Mouse (Mus musculus) CH12.LX (cell line): ENCODE measurements at regions not wholly inside any gene's neighbourhood (a gene's known extent, or its start where the extent isn't known, plus 50 kb on each side); places are given as distances from the start of the nearest gene placed in this dataset.

ENCODE experiments used
- BHLHE40 ChIP-seq: IDR thresholded peaks from 2 replicates; pipeline ENCODE4 v1.6.1; 2011; ENCODE audit warnings: mild to moderate bottlenecking, low read depth, low read length, improper control_type of control experiment
- CTCF ChIP-seq, 2 experiments: IDR thresholded peaks in 1 of 2; conservative IDR thresholded peaks in 1 of 2; 2 replicates each; pipeline ENCODE4 v1.5.1; 2011 to 2012; ENCODE audit warnings: low read depth in 2 of 2, low read length in 2 of 2, improper control_type of control experiment in 1 of 2, inconsistent platforms in 1 of 2, mild to moderate bottlenecking in 1 of 2, moderate library complexity in 1 of 2
- EP300 ChIP-seq: IDR thresholded peaks from 2 replicates; pipeline ENCODE4 v1.6.1; 2011; ENCODE audit warnings: low read length, improper control_type of control experiment
- MAFK ChIP-seq: IDR thresholded peaks from 2 replicates; pipeline ENCODE4 v1.6.1; 2011; ENCODE audit warnings: low read length, improper control_type of control experiment; ENCODE audit not compliant: insufficient replicate concordance
- PAX5 ChIP-seq: IDR thresholded peaks from 2 replicates; pipeline ENCODE4 v1.6.1; 2012; ENCODE audit warnings: low read length, inconsistent platforms, mixed read lengths
- POLR2A ChIP-seq: IDR thresholded peaks from 2 replicates; pipeline ENCODE4 v1.6.1; 2011; ENCODE audit warnings: low read depth, mild to moderate bottlenecking, improper control_type of control experiment, low read length
- RCOR1 ChIP-seq: conservative IDR thresholded peaks from 2 replicates; pipeline ENCODE4 v1.6.1; 2012; ENCODE audit warnings: low read depth, mild to moderate bottlenecking, inconsistent platforms, low read length, improper control_type of control experiment
- SMC3 ChIP-seq: IDR thresholded peaks from 2 replicates; pipeline ENCODE4 v1.6.1; 2011; ENCODE audit warnings: low read depth, low read length, improper control_type of control experiment
- USF1 ChIP-seq: IDR thresholded peaks from 2 replicates; pipeline ENCODE4 v1.6.1; 2014; ENCODE audit warnings: low read depth, mild to moderate bottlenecking, inconsistent platforms, low read length, improper control_type of control experiment
- USF2 ChIP-seq: conservative IDR thresholded peaks from 2 replicates; pipeline ENCODE4 v1.6.1; 2011; ENCODE audit warnings: low read depth, low read length, improper control_type of control experiment
- ZNF384 ChIP-seq: IDR thresholded peaks from 2 replicates; pipeline ENCODE4 v1.6.1; 2012; ENCODE audit warnings: low read depth, low read length, improper control_type of control experiment, inconsistent platforms

DNA sequence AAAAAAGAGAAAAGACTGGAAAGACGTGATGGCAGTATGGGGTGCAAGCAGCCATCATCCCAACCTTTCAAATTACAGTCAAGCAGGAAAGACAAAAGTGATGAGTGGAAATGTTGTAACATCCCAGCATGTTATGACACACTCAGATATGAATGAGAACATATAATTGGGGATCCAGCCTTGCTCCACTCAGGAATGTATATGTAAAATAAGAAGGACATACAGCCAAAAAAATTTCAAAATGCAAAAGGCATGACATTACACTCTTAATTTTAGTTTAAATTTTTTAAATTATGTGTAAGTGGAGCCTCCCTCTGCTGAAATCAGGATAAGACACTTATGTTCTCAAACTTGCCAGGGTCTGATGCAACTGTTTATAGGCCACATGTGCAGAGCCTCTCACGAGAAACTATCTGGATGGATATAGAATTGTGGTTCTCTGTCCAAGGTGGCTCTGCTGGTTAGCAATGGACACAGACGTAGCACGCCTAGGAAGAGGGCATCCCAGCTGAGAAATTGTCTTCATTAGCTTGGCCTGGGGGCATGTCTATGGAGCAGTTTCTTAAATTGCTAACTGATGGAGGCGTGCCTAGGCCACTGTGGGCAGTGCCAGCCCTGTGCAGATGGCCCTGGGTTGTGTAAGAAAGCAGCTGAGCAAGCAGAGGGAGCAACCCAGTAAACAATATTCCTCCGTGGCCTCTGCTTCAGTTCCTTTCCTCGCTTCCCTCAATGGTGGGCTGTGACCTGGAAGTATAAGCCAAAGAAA is 171.5 kb upstream of the Usp24 start:
- TF ChIP-seq RCOR1 (no peak), MAFK (no peak), CTCF (conservative IDR thresholded peaks at IDR 0.05 in 1 of 2, IDR thresholded peaks at IDR 0.05 in 1 of 2; ENCODE audit: low read depth in 2 of 2, low read length in 2 of 2) (no peak), POLR2A (no peak), EP300 (no peak), ZNF384 (no peak), USF1 (no peak), PAX5 (no peak), USF2 (no peak), BHLHE40 (no peak), SMC3 (no peak)
